In genomic region chr6:103953134-103953771, GRCm38 (mm10) we compare ENCODE assay signal across 12 mouse cellular contexts.
"Had no signal": no experiment of that assay in that cellular context is flagged by ENCODE, and none has a peak within 500 bp of the region (broad histone marks: within the 10 kb centered on the region; RNA-seq: fewer than 3 reads in every experiment).

No protein-coding gene starts in this region.

- DNase-seq: kidney, postnatal 10 days; kidney, postnatal 4 days; left cerebral cortex, postnatal 4 days; lung, adult 18-20 months; midbrain, embryonic 14.5 days; right cerebral cortex, postnatal 14 days; thymus, adult 2 months; thymus, postnatal 25 days had no signal

- H3K27ac ChIP-seq: layer of hippocampus, adult 2 months; limb, embryonic 13.5 days; liver, embryonic 14.5 days; stomach, embryonic 15.5 days had no signal

- H3K36me3 ChIP-seq: limb, embryonic 13.5 days; stomach, embryonic 15.5 days had no signal

- H3K9me3 ChIP-seq: limb, embryonic 13.5 days; stomach, embryonic 15.5 days had no signal

- H3K9ac ChIP-seq: limb, embryonic 13.5 days; liver, embryonic 14.5 days; stomach, embryonic 15.5 days had no signal

- H3K4me3 ChIP-seq: layer of hippocampus, adult 2 months; limb, embryonic 13.5 days; stomach, embryonic 15.5 days had no signal

- H3K4me1 ChIP-seq: limb, embryonic 13.5 days; stomach, embryonic 15.5 days had no signal

- H3K4me2 ChIP-seq: limb, embryonic 13.5 days; stomach, embryonic 15.5 days had no signal

- H3K27me3 ChIP-seq: limb, embryonic 13.5 days; stomach, embryonic 15.5 days had no signal
